Mouse (Mus musculus) T-helper 1 cell (primary cell): ENCODE measurements around the gene Dcakd.

Source experiments
- in situ Hi-C: fragments of 300-600 bp; cut with MboI, MseI; formaldehyde crosslinking; loops from one replicate; pipeline ENCODE4 v1.15.1; 2025; ENCODE audit warnings: high pct_unique_total_duplicates

The Dcakd gene

GRCm38 (mm10) chr11:103005254-103005981, 22.7 kb downstream of the Dcakd start:
- in situ Hi-C loops: no loop called here

GRCm38 (mm10) chr11:103004852-103005251, 23.3 kb downstream of the Dcakd start:
- in situ Hi-C loops: no loop called here

- in situ Hi-C loops: no loop called here
Observed at GRCm38 (mm10) chr11:103003210-103003609, 24.9 kb downstream of the Dcakd start.

- in situ Hi-C loops: no loop called here
Observed at GRCm38 (mm10) chr11:103001063-103001462, 27.1 kb downstream of the Dcakd start.

- in situ Hi-C loops: no loop called here
Observed at GRCm38 (mm10) chr11:103000111-103000510, 28.0 kb downstream of the Dcakd start.

GRCm38 (mm10) chr11:102999317-102999970, 28.7 kb downstream of the Dcakd start:
- in situ Hi-C loops: no loop called here

GRCm38 (mm10) chr11:102998577-102999316, 29.4 kb downstream of the Dcakd start:
- in situ Hi-C loops: no loop called here

- in situ Hi-C loops: no loop called here
Observed at GRCm38 (mm10) chr11:102998254-102998576, 29.9 kb downstream of the Dcakd start.

GRCm38 (mm10) chr11:102996991-102997770, 31.0 kb downstream of the Dcakd start:
- in situ Hi-C loops: no loop called here

- in situ Hi-C loops: no loop called here
Observed at GRCm38 (mm10) chr11:102996385-102996784, 31.7 kb downstream of the Dcakd start.

GRCm38 (mm10) chr11:102994952-102995351, 33.2 kb downstream of the Dcakd start:
- in situ Hi-C loops: loop anchor here (5.0 kb wide), 1 partner anchor 98 kb away; no protein-coding TSS in a partner anchor

GRCm38 (mm10) chr11:102993420-102994029, 34.6 kb downstream of the Dcakd start:
- in situ Hi-C loops: loop anchor here (5.0 kb wide), 1 partner anchor 96 kb away; no protein-coding TSS in a partner anchor

GRCm38 (mm10) chr11:102992940-102993339, 35.2 kb downstream of the Dcakd start:
- in situ Hi-C loops: loop anchor here (5.0 kb wide), 1 partner anchor 96 kb away; no protein-coding TSS in a partner anchor

GRCm38 (mm10) chr11:102991681-102992080, 36.5 kb downstream of the Dcakd start:
- in situ Hi-C loops: loop anchor here (5.0 kb wide), 1 partner anchor 94 kb away; no protein-coding TSS in a partner anchor

GRCm38 (mm10) chr11:102990152-102990663, 37.9 kb downstream of the Dcakd start:
- in situ Hi-C loops: loop anchor here (5.0 kb wide), 1 partner anchor 93 kb away; no protein-coding TSS in a partner anchor

GRCm38 (mm10) chr11:102989641-102990151, 38.4 kb downstream of the Dcakd start:
- in situ Hi-C loops: loop anchor here (5.0 kb wide), 1 partner anchor 92 kb away; no protein-coding TSS in a partner anchor

GRCm38 (mm10) chr11:102985160-102985559, 43.0 kb downstream of the Dcakd start:
- in situ Hi-C loops: no loop called here

- in situ Hi-C loops: no loop called here
Observed at GRCm38 (mm10) chr11:102984615-102985014, 43.5 kb downstream of the Dcakd start.

- in situ Hi-C loops: no loop called here
Observed at GRCm38 (mm10) chr11:102984086-102984485, 44.0 kb downstream of the Dcakd start.

- in situ Hi-C loops: no loop called here
Observed at GRCm38 (mm10) chr11:102981151-102981890, 46.8 kb downstream of the Dcakd start.
